Mouse (Mus musculus) heart, adult 2 months (tissue): ENCODE data around the gene Olfr1359. TPM values are rescaled to one million over a fixed set of nuclear protein-coding genes. Genes with fewer than 3 reads are reported as not detected.
"Not testable (repeated sequence)": the region's sequence is repeated elsewhere in the genome, so short reads cannot be mapped to it uniquely, and the experiment has no call there.

ENCODE experiments used
- DNase-seq, 2 experiments: peaks; one replicate each; pipeline ENCODE4 v3.0.0; 2021
- H3K27ac ChIP-seq: fragments of 200-600 bp; 2 replicates; pipeline ENCODE4 v1.8.1; 2022
- H3K27me3 ChIP-seq: fragments of 200-500 bp; 2 replicates; pipeline ENCODE4 v1.6.1; 2012; ENCODE audit warnings: mild to moderate bottlenecking, low read length, inconsistent platforms, mixed read lengths; ENCODE audit not compliant: control insufficient read depth, insufficient read depth
- H3K36me3 ChIP-seq: fragments of 200-500 bp; 2 replicates; pipeline ENCODE4 v1.6.1; 2012; ENCODE audit warnings: low read length, inconsistent platforms; ENCODE audit not compliant: control insufficient read depth, insufficient read depth
- H3K4me1 ChIP-seq: fragments of 200-500 bp; 2 replicates; pipeline ENCODE4 v1.6.1; 2011; ENCODE audit warnings: low read length; ENCODE audit not compliant: control insufficient read depth, insufficient read depth
- H3K4me3 ChIP-seq: fragments of 200-600 bp; 2 replicates; pipeline ENCODE4 v1.8.1; 2022
- H3K79me2 ChIP-seq: fragments of 200-500 bp; replicated peaks from 2 replicates; pipeline ENCODE4 v1.6.1; 2012; ENCODE audit warnings: mild to moderate bottlenecking, inconsistent platforms, low read length, moderate library complexity, mixed read lengths; ENCODE audit not compliant: control insufficient read depth, insufficient read depth
- H3K9ac ChIP-seq: fragments of 200-500 bp; 2 replicates; pipeline ENCODE4 v1.6.1; 2012; ENCODE audit warnings: low read depth, mild to moderate bottlenecking, control low read depth, inconsistent platforms, low read length, mixed read lengths
- CTCF ChIP-seq: fragments of 200-600 bp; IDR thresholded peaks from 2 replicates; pipeline ENCODE4 v1.8.1; 2022; ENCODE audit warnings: antibody characterized with exemption, mild to moderate bottlenecking, moderate library complexity
- EP300 ChIP-seq: fragments of 200-500 bp; IDR thresholded peaks from 2 replicates; pipeline ENCODE4 v1.6.1; 2011; ENCODE audit warnings: low read depth, low read length, control low read depth; ENCODE audit not compliant: insufficient read depth
- POLR2A ChIP-seq: fragments of 200-500 bp; IDR thresholded peaks from 2 replicates; pipeline ENCODE4 v1.6.1; 2011; ENCODE audit warnings: mild to moderate bottlenecking, low read depth, low read length, control low read depth; ENCODE audit not compliant: insufficient read depth
- WGBS: fragments of 180-500 bp; shearing (Covaris S2); methylation state at CpG from one replicate; pipeline ENCODE4 v1.1.7; 2018; 5-methylcytosine and 5-hydroxymethylcytosine counted together
- intact Hi-C: fragments of 180-260 bp; cut with DNase I; formaldehyde crosslinking; loops from one replicate; pipeline ENCODE4 v1.15.1; 2025
- polyA plus RNA-seq: library from polyadenylated mRNA; depleted of rRNA; stranded (reverse); fragments of >200 nt; gene quantifications from 2 replicates; pipeline ENCODE4 v1.2.3, GENCODE M21; 2012
- total RNA-seq, 2 experiments: library from RNA; stranded (reverse); gene quantifications; 2 replicates each; pipeline ENCODE4 v1.2.3; 2021

Gene Olfr1359
- total and polyA plus RNA-seq, 3 experiments = not detected

GRCm38 (mm10) chr13:21717397-21718357 lies 19.8 kb downstream of the Olfr1359 start, which contains the start of gene Hist1h3h:
Gene Hist1h3h (plus strand): TSS chr13:21717659.
- H3K9ac ChIP-seq = peak within 1 kb of the TSS; percentile 52
- not testable (repeated sequence) for H3K36me3 ChIP-seq, H3K27me3 ChIP-seq, H3K4me1 ChIP-seq, H3K79me2 ChIP-seq
- intact Hi-C loops = loop anchor here (2.0 to 10.0 kb wide), 5 partner anchors 197 to 1977 kb away; partner anchors contain the start of genes Hist1h1t, Hist1h4c, Hist1h4d and Hist1h4i
- peak; percentile 65; the same call in 1 of the 2 replicates for TF ChIP-seq POLR2A
- 12% methylated on average over 26 of the region's 56 CpGs for WGBS
- DNase-seq = peak; percentile 75 to 85
- peak within 1 kb of the TSS; percentile 35; the same call in 1 of the 2 replicates for H3K4me3 ChIP-seq
- peak within 1 kb of the TSS; percentile 42 for H3K27ac ChIP-seq

GRCm38 (mm10) chr13:21718381-21719080 lies 20.6 kb downstream of the Olfr1359 start:
- Histone ChIP-seq H3K36me3 (peaks cover 2% of the 10 kb centered on the region; the same call in 1 of the 2 replicates), H3K27ac (no peak overlapping the region), H3K4me1 (peaks cover 3% of the 10 kb centered on the region), H3K27me3 (no peaks in the 10 kb centered on the region), H3K79me2 (no peaks in the 10 kb centered on the region), H3K4me3 (no peak overlapping the region), H3K9ac (no peak overlapping the region)
- TF ChIP-seq EP300 (no peak), CTCF (no peak), POLR2A (no peak)
- intact Hi-C loops = loop anchor here (10.0 kb wide), 4 partner anchors 196 to 1976 kb away; partner anchors contain the start of genes Hist1h1t, Hist1h4c and Hist1h4d
- DNase-seq = no peak
- WGBS = 89% methylated on average over 4 of the region's 4 CpGs

- WGBS = 5% methylated on average over 25 of the region's 44 CpGs
- H3K4me1 ChIP-seq, H3K36me3 ChIP-seq, H3K27me3 ChIP-seq, H3K9ac ChIP-seq, H3K79me2 ChIP-seq, H3K27ac ChIP-seq, DNase-seq: not testable (repeated sequence)
- TF ChIP-seq CTCF = peak; percentile 8; the same call in 1 of the 2 replicates
- peak overlapping the region; percentile 50 for H3K4me3 ChIP-seq
- intact Hi-C loops = loop anchor here (2.0 kb wide), 1 partner anchor 30 kb away; the partner anchor contains the start of gene Hist1h4k
These were observed 23.3 kb downstream of the Olfr1359 start for GRCm38 (mm10) chr13:21721107-21721756.

- Histone ChIP-seq H3K9ac (peak within 1 kb of the TSS; percentile 65), H3K27ac (0 out of 2 replicates have a peak within 1 kb of the TSS, but pooled peaks have one; percentile 4), H3K4me3 (peak within 1 kb of the TSS; percentile 50)
- H3K79me2 ChIP-seq, H3K4me1 ChIP-seq, H3K27me3 ChIP-seq, H3K36me3 ChIP-seq: not testable (repeated sequence)
- intact Hi-C loops = loop anchor here (2.0 kb wide), 1 partner anchor 29 kb away; the partner anchor contains the start of gene Hist1h4k
- TF ChIP-seq POLR2A = peak; percentile 87
- peak; percentile 59 to 61 for DNase-seq
- under 1% methylated on average over 34 of the region's 37 CpGs for WGBS
These were observed 24.0 kb downstream of the Olfr1359 start, which contains the start of gene Hist1h2bm for GRCm38 (mm10) chr13:21721757-21722372. Gene Hist1h2bm (plus strand): TSS chr13:21722044.

GRCm38 (mm10) chr13:21722373-21722925 lies 24.5 kb downstream of the Olfr1359 start:
- Histone ChIP-seq H3K4me3 (peak overlapping the region; percentile 50), H3K9ac (peak overlapping the region; percentile 65), H3K79me2 (no peaks in the 10 kb centered on the region), H3K27ac (no peak overlapping the region), H3K4me1 (peaks cover 2% of the 10 kb centered on the region), H3K27me3 (no peaks in the 10 kb centered on the region), H3K36me3 (peaks cover 2% of the 10 kb centered on the region; the same call in 1 of the 2 replicates)
- no peak for DNase-seq
- WGBS = 6% methylated on average over 11 of the region's 11 CpGs
- intact Hi-C loops = no loop called here
- TF ChIP-seq CTCF = no peak
- no peak for TF ChIP-seq POLR2A
- no peak for TF ChIP-seq EP300
